Mouse (Mus musculus) limb, embryonic 14.5 days (tissue): Measurements from ENCODE around the gene Cd160. TPM values are rescaled to one million over a fixed set of nuclear protein-coding genes. Genes with fewer than 3 reads are reported as not detected.

Source experiments
- ATAC-seq: fragments of 200-750 bp; cut with Nextera tagmentation; 2 replicates; pipeline ENCODE4 v1.8.0; 2017; ENCODE audit warnings: low read depth, moderate number of reproducible peaks, moderate TSS enrichment; ENCODE audit not compliant: low FRiP score
- DNase-seq: peaks from one replicate; pipeline ENCODE4 v3.0.0-alpha.2; 2015; ENCODE audit warnings: low spot score
- H3K27ac ChIP-seq: fragments of 300-500 bp; sonication (generic); replicated peaks from 2 replicates; pipeline ENCODE4 v1.5.1; 2014; ENCODE audit warnings: low read depth, mild to moderate bottlenecking, low read length, moderate library complexity, mixed read lengths
- H3K27me3 ChIP-seq: fragments of 300-500 bp; sonication (generic); 2 replicates; pipeline ENCODE4 v1.6.1; 2014; ENCODE audit warnings: low read length, mixed read lengths; ENCODE audit not compliant: control insufficient read depth, insufficient read depth
- H3K36me3 ChIP-seq: fragments of 300-500 bp; sonication (generic); 2 replicates; pipeline ENCODE4 v1.6.1; 2014; ENCODE audit warnings: mild to moderate bottlenecking, low read length, moderate library complexity, mixed read lengths; ENCODE audit not compliant: control insufficient read depth, insufficient read depth
- H3K4me1 ChIP-seq: fragments of 300-500 bp; sonication (generic); 2 replicates; pipeline ENCODE4 v1.6.1; 2014; ENCODE audit warnings: antibody characterized with exemption, low read length, mixed read lengths; ENCODE audit not compliant: control insufficient read depth, insufficient read depth
- H3K4me2 ChIP-seq: fragments of 300-500 bp; sonication (generic); replicated peaks from 2 replicates; pipeline ENCODE4 v1.6.1; 2014; ENCODE audit warnings: low read depth, mild to moderate bottlenecking, low read length, moderate library complexity; ENCODE audit not compliant: severe bottlenecking
- H3K4me3 ChIP-seq: fragments of 300-500 bp; sonication (generic); replicated peaks from 2 replicates; pipeline ENCODE4 v1.5.1; 2014; ENCODE audit warnings: low read length
- H3K9ac ChIP-seq: fragments of 300-500 bp; sonication (generic); 2 replicates; pipeline ENCODE4 v1.6.1; 2014; ENCODE audit warnings: mild to moderate bottlenecking, low read depth, low read length, moderate library complexity; ENCODE audit not compliant: severe bottlenecking
- H3K9me3 ChIP-seq: fragments of 300-500 bp; sonication (generic); 2 replicates; pipeline ENCODE4 v1.6.1; 2016; ENCODE audit warnings: low read length; ENCODE audit not compliant: control insufficient read depth
- POLR2A ChIP-seq: fragments of 200-500 bp; IDR thresholded peaks from 2 replicates; pipeline ENCODE4 v1.8.0; 2012; ENCODE audit warnings: inconsistent platforms, mild to moderate bottlenecking, moderate library complexity, borderline replicate concordance; ENCODE audit not compliant: insufficient read depth, insufficient read length; ENCODE audit errors: extremely low read depth
- WGBS: fragments of 180-500 bp; shearing (Covaris S2); extraction: QIAGEN DNeasy Blood & Tissue Kit; methylation state at CpG from one replicate; pipeline ENCODE4 v1.1.7; 2014; 5-methylcytosine and 5-hydroxymethylcytosine counted together
- polyA plus RNA-seq, 2 experiments: library from polyadenylated mRNA; depleted of rRNA in 1 of 2; stranded (reverse) in 1 of 2; unstranded in 1 of 2; fragments of >200 nt; fragmentation: Nextera tagmentation in 1 of 2; extraction: Ambion mirVana in 1 of 2; gene quantifications; 2 replicates each; pipeline versions ENCODE4 v1.2.1 to v1.2.3; 2012 to 2014

Cd160 gene
- polyA plus RNA-seq, 2 experiments: 0.09 to 0.23 TPM

GRCm38 (mm10) chr3:96852561-96852960 lies 23.4 kb upstream of the Cd160 start:
- WGBS: 64% methylated on average over 6 of the region's 6 CpGs
- H3K9ac ChIP-seq: no peak overlapping the region
- H3K4me1 ChIP-seq: no peaks in the 10 kb centered on the region
- ATAC-seq (no peak), DNase-seq (no peak)
- H3K9me3 ChIP-seq: no peaks in the 10 kb centered on the region
- no peak overlapping the region for H3K4me3 ChIP-seq
- TF ChIP-seq POLR2A: no peak
- no peak overlapping the region for H3K4me2 ChIP-seq
- H3K27me3 ChIP-seq: no peaks in the 10 kb centered on the region
- no peak overlapping the region for H3K27ac ChIP-seq
- no peaks in the 10 kb centered on the region for H3K36me3 ChIP-seq

GRCm38 (mm10) chr3:96849168-96849727 lies 20.1 kb upstream of the Cd160 start:
- no peaks in the 10 kb centered on the region for H3K27me3 ChIP-seq
- DNase-seq (no peak), ATAC-seq (no peak)
- no peak overlapping the region for H3K27ac ChIP-seq
- H3K4me2 ChIP-seq: no peak overlapping the region
- no peak overlapping the region for H3K4me3 ChIP-seq
- no peaks in the 10 kb centered on the region for H3K36me3 ChIP-seq
- H3K9ac ChIP-seq: no peak overlapping the region
- no peaks in the 10 kb centered on the region for H3K9me3 ChIP-seq
- no peaks in the 10 kb centered on the region for H3K4me1 ChIP-seq
- 69% methylated on average over 2 of the region's 2 CpGs for whole genome bisulfite sequencing
- TF ChIP-seq POLR2A: no peak

- DNase-seq (no peak), ATAC-seq (no peak)
- Histone ChIP-seq H3K4me1 (no peaks in the 10 kb centered on the region), H3K4me3 (no peak overlapping the region), H3K9me3 (no peaks in the 10 kb centered on the region), H3K27me3 (no peaks in the 10 kb centered on the region), H3K36me3 (no peaks in the 10 kb centered on the region), H3K4me2 (no peak overlapping the region), H3K27ac (no peak overlapping the region), H3K9ac (no peak overlapping the region)
- TF ChIP-seq POLR2A: no peak
- 89% methylated on average over 7 of the region's 8 CpGs for WGBS
These were observed 19.3 kb upstream of the Cd160 start for GRCm38 (mm10) chr3:96848470-96848869.

GRCm38 (mm10) chr3:96847661-96848060 lies 18.5 kb upstream of the Cd160 start:
- Histone ChIP-seq H3K27me3 (no peaks in the 10 kb centered on the region), H3K4me2 (no peak overlapping the region), H3K36me3 (no peaks in the 10 kb centered on the region), H3K9ac (no peak overlapping the region), H3K4me3 (no peak overlapping the region), H3K27ac (no peak overlapping the region), H3K4me1 (no peaks in the 10 kb centered on the region), H3K9me3 (no peaks in the 10 kb centered on the region)
- DNase-seq: no peak
- 18% methylated on average over 6 of the region's 6 CpGs for WGBS
- ATAC-seq: no peak
- TF ChIP-seq POLR2A: no peak

GRCm38 (mm10) chr3:96846985-96847384 lies 17.8 kb upstream of the Cd160 start:
- no peak overlapping the region for H3K4me2 ChIP-seq
- WGBS: 85% methylated on average over 12 of the region's 12 CpGs
- no peak overlapping the region for H3K9ac ChIP-seq
- no peaks in the 10 kb centered on the region for H3K27me3 ChIP-seq
- H3K4me3 ChIP-seq: no peak overlapping the region
- no peaks in the 10 kb centered on the region for H3K4me1 ChIP-seq
- ATAC-seq (no peak), DNase-seq (no peak)
- H3K27ac ChIP-seq: no peak overlapping the region
- no peaks in the 10 kb centered on the region for H3K36me3 ChIP-seq
- H3K9me3 ChIP-seq: no peaks in the 10 kb centered on the region
- no peak for TF ChIP-seq POLR2A

GRCm38 (mm10) chr3:96845806-96846205 lies 16.7 kb upstream of the Cd160 start:
- 82% methylated on average over 9 of the region's 9 CpGs for WGBS

More at GRCm38 (mm10) chr3:96845806-96846205, 16.7 kb upstream of the Cd160 start:
- no peak for TF ChIP-seq POLR2A
- no peak overlapping the region for H3K4me2 ChIP-seq
- no peak for ATAC-seq
- H3K36me3 ChIP-seq: no peaks in the 10 kb centered on the region
- no peak overlapping the region for H3K27ac ChIP-seq
- no peak overlapping the region for H3K4me3 ChIP-seq
- H3K4me1 ChIP-seq: no peaks in the 10 kb centered on the region
- H3K9me3 ChIP-seq: no peaks in the 10 kb centered on the region
- DNase-seq: no peak
- H3K9ac ChIP-seq: no peak overlapping the region
- no peaks in the 10 kb centered on the region for H3K27me3 ChIP-seq
